Mouse (Mus musculus) thymus, postnatal 0 days (tissue): ENCODE results near the gene Agfg2. TPM values are rescaled to one million over a fixed set of nuclear protein-coding genes. Genes with fewer than 3 reads are reported as not detected.

ENCODE experiments used
- DNase-seq: peaks from one replicate; pipeline ENCODE4 v3.0.0-alpha.2; 2015; ENCODE audit warnings: low spot score
- polyA plus RNA-seq: library from polyadenylated mRNA; unstranded; fragments of >200 nt; fragmentation: Nextera tagmentation; extraction: Ambion mirVana; gene quantifications from 2 replicates; pipeline ENCODE4 v1.2.1, GENCODE M21; 2015

The Agfg2 gene
- polyA plus RNA-seq, 1 experiment from 2014 or later = 142 TPM

DNA sequence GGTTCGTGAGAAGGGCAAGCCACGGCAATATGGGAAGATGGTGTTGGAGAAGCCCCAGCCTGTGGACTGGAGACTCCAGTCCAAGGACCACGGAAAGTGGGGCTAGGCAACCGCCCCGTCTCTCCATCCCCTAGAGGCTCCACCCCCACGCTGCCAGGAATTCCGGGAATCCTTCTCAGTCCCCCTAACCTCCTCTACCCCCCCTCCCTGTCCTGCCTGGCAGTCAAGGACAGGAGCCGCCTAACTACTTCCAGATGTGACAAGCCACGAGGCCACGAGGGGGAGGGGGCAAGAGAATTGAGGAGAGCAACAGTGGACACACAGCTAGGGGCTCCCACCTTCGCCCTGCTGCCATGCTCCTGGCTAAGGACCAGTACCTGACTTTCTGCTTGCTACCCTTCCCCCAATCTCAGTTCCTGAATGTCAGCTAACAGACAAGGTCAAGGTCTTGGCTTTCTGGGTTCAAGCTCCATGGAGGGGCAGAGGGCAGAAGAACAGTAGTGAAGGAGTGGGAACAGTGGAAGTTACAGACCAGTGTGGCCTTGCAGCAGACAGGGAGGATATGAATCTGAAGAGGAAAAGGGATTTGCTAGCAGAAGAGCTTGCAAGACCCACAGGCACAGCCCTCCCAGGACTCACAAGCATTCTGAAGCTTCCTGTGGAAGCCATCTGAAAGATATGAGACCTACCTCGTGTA, 73.8 kb downstream of the Agfg2 start:
- no peak for DNase-seq

GRCm38 (mm10) chr5:137610056-137610455, 74.5 kb downstream of the Agfg2 start:
- DNase-seq = no peak

DNA sequence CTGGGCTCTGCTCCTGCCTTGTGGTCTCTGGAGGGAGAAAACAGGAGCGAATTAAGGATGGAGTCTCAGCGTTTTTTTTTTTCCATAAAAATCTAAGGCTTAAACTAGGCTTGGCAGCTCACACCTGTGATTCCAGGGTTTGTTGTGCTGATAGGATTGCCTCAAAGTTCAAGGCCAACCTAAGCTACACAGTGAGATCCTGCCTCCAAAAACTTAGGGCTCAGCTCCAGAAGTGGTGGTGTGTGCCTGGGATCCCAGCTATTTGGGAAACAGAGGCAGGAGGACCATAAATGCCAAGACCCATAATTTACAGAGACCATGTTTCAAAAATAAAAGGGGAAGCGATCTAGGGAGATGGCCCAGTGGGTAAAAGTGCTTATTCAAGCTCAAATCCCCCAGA, 75.2 kb downstream of the Agfg2 start:
- no peak for DNase-seq

- DNase-seq = no peak
Observed at GRCm38 (mm10) chr5:137608654-137609190, 75.8 kb downstream of the Agfg2 start.

DNA sequence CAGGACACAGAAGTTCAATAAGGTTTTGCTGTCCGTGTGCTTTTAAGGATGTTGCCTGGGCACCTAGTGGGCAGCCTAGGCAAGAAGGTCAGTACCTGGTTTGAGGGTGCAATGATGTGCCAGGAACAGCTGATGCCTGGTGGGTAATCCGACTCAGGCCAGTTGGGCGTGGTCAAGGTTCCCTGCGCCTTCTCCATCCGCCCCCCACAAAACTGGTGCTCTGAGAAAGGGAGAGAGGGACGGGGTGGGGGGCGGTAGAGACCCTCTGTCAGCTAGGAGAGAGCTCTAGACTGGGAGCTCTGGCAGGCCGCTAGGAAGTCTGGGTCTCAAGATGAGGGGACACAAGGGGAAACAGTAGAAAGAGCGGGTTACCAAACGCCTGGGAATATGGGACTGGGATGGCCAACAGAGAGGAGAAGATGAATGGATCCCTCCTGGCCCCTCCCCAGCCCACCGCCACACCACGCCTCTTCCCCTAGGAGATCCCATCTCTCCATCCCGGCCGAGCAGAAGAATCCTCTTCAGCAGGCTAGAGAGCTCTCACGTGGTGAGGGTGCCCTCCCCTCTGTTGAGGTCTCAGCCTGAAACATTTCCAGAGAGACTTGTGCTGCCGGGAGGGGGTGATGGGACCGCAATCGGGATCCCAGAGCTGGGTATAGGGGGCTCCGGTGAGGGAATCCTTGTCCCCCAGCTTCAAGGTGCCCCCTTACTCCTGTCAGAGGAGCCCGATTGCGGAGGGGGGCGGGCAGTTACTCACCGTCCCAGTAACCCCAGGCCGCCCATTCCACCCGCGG, 76.5 kb downstream of the Agfg2 start:
- no peak for DNase-seq

DNA sequence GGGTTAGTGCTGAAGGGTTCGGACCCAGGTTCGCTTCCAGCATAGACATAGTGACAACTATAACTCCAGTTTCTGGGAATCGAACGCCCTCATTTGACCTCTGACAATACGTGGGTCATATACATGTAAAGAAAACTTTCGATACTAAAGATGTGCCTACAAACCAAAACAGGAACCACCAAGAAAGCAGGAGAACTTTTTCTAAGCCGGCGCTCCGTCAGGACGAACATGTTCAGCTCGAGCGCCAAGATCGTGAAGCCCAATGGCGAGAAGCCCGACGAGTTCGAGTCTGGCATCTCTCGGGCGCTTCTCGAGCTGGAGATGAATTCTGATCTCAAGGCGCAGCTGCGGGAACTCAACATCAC, 83.2 kb downstream of the Agfg2 start:
- peak; percentile 49 for DNase-seq

- peak; percentile 98 for DNase-seq
Observed at GRCm38 (mm10) chr5:137600619-137601364, 83.7 kb downstream of the Agfg2 start, which contains the start of gene Mospd3. TSS of gene Mospd3 (minus strand) at chr5:137601058.

Other genes starting within 250 kb of the Agfg2 start
- 0.01 and 0.08 TPM in 2 replicates for gene Zan, start 207.7 kb downstream of the Agfg2 start, polyA plus RNA-seq
- 84.6 and 90.0 TPM in 2 replicates for gene Pop7, start 182.2 kb downstream of the Agfg2 start, polyA plus RNA-seq
- gene Gigyf1, start 166.2 kb downstream of the Agfg2 start, polyA plus RNA-seq = 10.5 and 15.9 TPM in 2 replicates
- gene Epo, start 151.5 kb downstream of the Agfg2 start, polyA plus RNA-seq = not detected in 2 replicates
- 425 and 451 TPM in 2 replicates for gene Gnb2, start 151.2 kb downstream of the Agfg2 start, polyA plus RNA-seq
- 0.14 TPM in 1 of 2 replicates, not detected in the other for gene Actl6b, start 131.2 kb downstream of the Agfg2 start, polyA plus RNA-seq
- gene Tfr2, start 114.9 kb downstream of the Agfg2 start, polyA plus RNA-seq = 0.98 and 1.2 TPM in 2 replicates
- 53.3 and 58.5 TPM in 2 replicates for gene Mospd3, start 83.7 kb downstream of the Agfg2 start, polyA plus RNA-seq
- 18.6 and 21.1 TPM in 2 replicates for gene Pcolce, start 70.9 kb downstream of the Agfg2 start, polyA plus RNA-seq
- gene Fbxo24, start 55.7 kb downstream of the Agfg2 start, polyA plus RNA-seq = 0.05 and 0.14 TPM in 2 replicates
- gene Lrch4, start 55.6 kb downstream of the Agfg2 start, polyA plus RNA-seq = 201 and 205 TPM in 2 replicates
- gene Gm20605, start 55.6 kb downstream of the Agfg2 start, polyA plus RNA-seq = 16.7 and 20.8 TPM in 2 replicates
- 30.0 and 32.9 TPM in 2 replicates for gene Sap25, start 43.4 kb downstream of the Agfg2 start, polyA plus RNA-seq
- gene Irs3, start 39.0 kb downstream of the Agfg2 start, polyA plus RNA-seq = 0.09 TPM in 1 of 2 replicates, not detected in the other
- 7.2 and 8.8 TPM in 2 replicates for gene Nyap1, start 56.9 kb upstream of the Agfg2 start, polyA plus RNA-seq
- 353 and 419 TPM in 2 replicates for gene Tsc22d4, start 61.0 kb upstream of the Agfg2 start, polyA plus RNA-seq
- gene Ppp1r35, start 94.1 kb upstream of the Agfg2 start, polyA plus RNA-seq = 69.4 and 69.6 TPM in 2 replicates
- gene Mepce, start 102.9 kb upstream of the Agfg2 start, polyA plus RNA-seq = 13.1 and 17.2 TPM in 2 replicates
- 17.7 and 18.6 TPM in 2 replicates for gene Zcwpw1, start 103.1 kb upstream of the Agfg2 start, polyA plus RNA-seq
- 1.4 and 1.8 TPM in 2 replicates for gene Pilra, start 151.6 kb upstream of the Agfg2 start, polyA plus RNA-seq
- 2.0 and 2.8 TPM in 2 replicates for gene Pilrb1, start 173.4 kb upstream of the Agfg2 start, polyA plus RNA-seq
- 1.6 and 1.8 TPM in 2 replicates for gene Pilrb2, start 187.1 kb upstream of the Agfg2 start, polyA plus RNA-seq
- gene Cyp3a13, start 236.9 kb upstream of the Agfg2 start, polyA plus RNA-seq = 0.22 and 0.26 TPM in 2 replicates